In the genomic region with DNA sequence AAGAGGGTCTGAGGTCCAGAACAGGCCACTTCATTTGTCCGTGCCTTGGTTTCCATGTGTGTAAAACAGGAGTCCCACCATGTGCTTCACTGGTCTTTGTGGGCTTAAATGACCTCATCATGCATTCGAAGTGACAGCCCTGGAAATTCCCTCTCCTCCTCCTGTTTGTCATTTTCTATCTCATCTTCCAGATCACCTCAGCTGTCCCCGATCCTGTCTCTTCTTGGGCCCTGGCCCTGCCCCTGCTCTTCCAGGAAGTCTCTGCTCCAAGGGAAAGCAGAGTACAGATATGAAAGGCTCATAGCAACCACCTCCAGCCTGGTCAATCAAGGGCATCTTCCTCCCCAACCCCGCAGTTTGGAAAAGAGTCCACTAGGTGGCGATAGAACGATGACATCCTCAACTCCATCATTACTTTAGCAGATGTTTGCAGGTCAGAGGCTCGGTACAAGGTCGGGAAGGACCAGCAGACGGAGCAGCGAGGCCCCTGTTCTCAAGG, we compare ENCODE assay signal across 9 mouse cellular contexts. TPM values are rescaled to one million over a fixed set of nuclear protein-coding genes. Genes with fewer than 3 reads are reported as not detected.
DNase-seq lines count a peak whose midpoint lies in the region; ATAC-seq lines count a peak whose summit lies in the region.
"Had no signal": no experiment of that assay in that cellular context is flagged by ENCODE, and none has a peak within 500 bp of the region (broad histone marks: within the 10 kb centered on the region; RNA-seq: fewer than 3 reads in every experiment).

No protein-coding gene starts in this region.

- H3K4me3 ChIP-seq in intestine, embryonic 14.5 days (ENCODE audit: low read depth, low read length): no peak overlapping the region
- no peak overlapping the region for H3K4me3 ChIP-seq in intestine, embryonic 16.5 days (ENCODE audit: low read length)
- H3K4me3 ChIP-seq in limb, embryonic 10.5 days: no peak overlapping the region
- H3K4me3 ChIP-seq: neural tube, embryonic 13.5 days had no signal

- no peaks in the 10 kb centered on the region for H3K27me3 ChIP-seq in intestine, embryonic 14.5 days (replicated peaks; ENCODE audit: control insufficient read depth, insufficient read depth, low read length)
- H3K27me3 ChIP-seq in intestine, embryonic 16.5 days (replicated peaks; ENCODE audit: control insufficient read depth, insufficient read depth, low read length): no peaks in the 10 kb centered on the region
- H3K27me3 ChIP-seq in limb, embryonic 10.5 days (ENCODE audit: low read depth, poor library complexity, severe bottlenecking): no peaks in the 10 kb centered on the region
- H3K27me3 ChIP-seq: neural tube, embryonic 13.5 days had no signal

- 22% methylated on average over 10 of the region's 10 CpGs for WGBS in intestine, embryonic 14.5 days
- 20% methylated on average over 10 of the region's 10 CpGs for WGBS in intestine, embryonic 16.5 days
- 24% methylated on average over 10 of the region's 10 CpGs for WGBS in limb, embryonic 10.5 days

- no peak overlapping the region for H3K27ac ChIP-seq in intestine, embryonic 14.5 days (ENCODE audit: low read depth)
- H3K27ac ChIP-seq in intestine, embryonic 16.5 days (ENCODE audit: low read length): no peak overlapping the region
- H3K27ac ChIP-seq in limb, embryonic 10.5 days: no peak overlapping the region
- H3K27ac ChIP-seq: neural tube, embryonic 13.5 days had no signal

- ATAC-seq in intestine, embryonic 14.5 days (replicated peaks; ENCODE audit: low FRiP score, low TSS enrichment, low read depth): no peak
- ATAC-seq in intestine, embryonic 16.5 days: no peak
- ATAC-seq in CD4-positive, CD25-positive, alpha-beta regulatory T cell, adult 4 months: peak; percentile 42

- no peaks in the 10 kb centered on the region for H3K9me3 ChIP-seq in intestine, embryonic 14.5 days (ENCODE audit: control insufficient read depth, low read length)
- no peaks in the 10 kb centered on the region for H3K9me3 ChIP-seq in intestine, embryonic 16.5 days (ENCODE audit: control insufficient read depth, low read length)
- no peaks in the 10 kb centered on the region for H3K9me3 ChIP-seq in limb, embryonic 10.5 days (replicated peaks)
- H3K9me3 ChIP-seq: neural tube, embryonic 13.5 days had no signal

- no peak overlapping the region for H3K9ac ChIP-seq in intestine, embryonic 14.5 days (ENCODE audit: low read length)
- H3K9ac ChIP-seq in intestine, embryonic 16.5 days (ENCODE audit: low read depth, low read length): no peak overlapping the region
- H3K9ac ChIP-seq: neural tube, embryonic 13.5 days had no signal

- no peaks in the 10 kb centered on the region for H3K36me3 ChIP-seq in intestine, embryonic 14.5 days (ENCODE audit: control insufficient read depth, insufficient read depth, low read length)
- H3K36me3 ChIP-seq in intestine, embryonic 16.5 days (ENCODE audit: control insufficient read depth, insufficient read depth, low read length): no peaks in the 10 kb centered on the region
- no peaks in the 10 kb centered on the region for H3K36me3 ChIP-seq in limb, embryonic 10.5 days
- H3K36me3 ChIP-seq: neural tube, embryonic 13.5 days had no signal

- DNase-seq in intestine, embryonic 14.5 days (ENCODE audit: low spot score): peak; percentile 75
- DNase-seq in ZHBTc4 (ENCODE audit: low read depth, low spot score): peak; percentile 87
- DNase-seq in embryo, embryonic 11.5 days (ENCODE audit: low read depth, low spot score): peak; percentile 52
- DNase-seq in limb, embryonic 10.5 days (ENCODE audit: low spot score): peak; percentile 78
- DNase-seq in retina, postnatal 7 days (ENCODE audit: low read depth, low spot score): peak; percentile 61
- DNase-seq in ovary, adult 18-20 months (ENCODE audit: low spot score): no peak

- no peak overlapping the region for H3K4me2 ChIP-seq in intestine, embryonic 14.5 days (ENCODE audit: low read length)
- no peak overlapping the region for H3K4me2 ChIP-seq in intestine, embryonic 16.5 days (ENCODE audit: low read depth, low read length)
- H3K4me2 ChIP-seq: neural tube, embryonic 13.5 days had no signal

- H3K4me1 ChIP-seq in intestine, embryonic 14.5 days (replicated peaks; ENCODE audit: control insufficient read depth, insufficient read depth, low read length): no peaks in the 10 kb centered on the region
- H3K4me1 ChIP-seq in intestine, embryonic 16.5 days (ENCODE audit: control insufficient read depth, insufficient read depth, low read length): 0 out of 2 replicates have a peak, but pooled peaks cover 3% of the 10 kb centered on the region
- peaks cover 8% of the 10 kb centered on the region for H3K4me1 ChIP-seq in limb, embryonic 10.5 days

RNA-seq across cellular contexts. Expression of a gene that starts 10.5 kb away (rescaled TPM):
- polyA plus RNA-seq in intestine, embryonic 14.5 days (2014; fragmentation: Nextera tagmentation; extraction: Ambion mirVana): 64.3 and 70.6 TPM in 2 replicates
- polyA plus RNA-seq in intestine, embryonic 16.5 days (2015; fragmentation: Nextera tagmentation; extraction: Ambion mirVana): 142 and 153 TPM in 2 replicates
- 10 to 100 TPM; 21.8 to 28.4 TPM for polyA plus RNA-seq in CD4-positive, CD25-positive, alpha-beta regulatory T cell, adult 4 months (2017; shearing (Covaris generic))
- polyA plus RNA-seq in limb, embryonic 10.5 days (2016; fragmentation: Nextera tagmentation; extraction: Ambion mirVana): 80.9 and 91.8 TPM in 2 replicates

RNA-seq across cellular contexts. Expression of a gene that starts 41.6 kb away (rescaled TPM):
- 21.4 and 23.7 TPM in 2 replicates for polyA plus RNA-seq in intestine, embryonic 14.5 days (2014; fragmentation: Nextera tagmentation; extraction: Ambion mirVana)
- 12.8 and 13.8 TPM in 2 replicates for polyA plus RNA-seq in intestine, embryonic 16.5 days (2015; fragmentation: Nextera tagmentation; extraction: Ambion mirVana)
- 1 to 10 TPM; 8.4 to 9.5 TPM for polyA plus RNA-seq in CD4-positive, CD25-positive, alpha-beta regulatory T cell, adult 4 months (2017; shearing (Covaris generic))
- polyA plus RNA-seq in limb, embryonic 10.5 days (2016; fragmentation: Nextera tagmentation; extraction: Ambion mirVana): 35.5 and 43.0 TPM in 2 replicates

RNA-seq across cellular contexts. Expression of a gene that starts 47.7 kb away (rescaled TPM):
- 41.8 and 44.8 TPM in 2 replicates for polyA plus RNA-seq in intestine, embryonic 14.5 days (2014; fragmentation: Nextera tagmentation; extraction: Ambion mirVana)
- 31.1 and 34.1 TPM in 2 replicates for polyA plus RNA-seq in intestine, embryonic 16.5 days (2015; fragmentation: Nextera tagmentation; extraction: Ambion mirVana)
- 10 to 100 TPM; 31.1 to 36.6 TPM for polyA plus RNA-seq in CD4-positive, CD25-positive, alpha-beta regulatory T cell, adult 4 months (2017; shearing (Covaris generic))
- polyA plus RNA-seq in limb, embryonic 10.5 days (2016; fragmentation: Nextera tagmentation; extraction: Ambion mirVana): 60.8 and 71.9 TPM in 2 replicates
